Mouse (Mus musculus) forebrain, embryonic 14.5 days (tissue): ENCODE results near the gene Twsg1. TPM values are rescaled to one million over a fixed set of nuclear protein-coding genes. Genes with fewer than 3 reads are reported as not detected.
A peak's percentile ranks its signal among the peaks of the same experiment; 100 is the strongest.

Source experiments
- ATAC-seq: fragments of 200-750 bp; cut with Nextera tagmentation; 2 replicates; pipeline ENCODE4 v1.8.0; 2017; ENCODE audit warnings: mild to moderate bottlenecking, moderate library complexity
- DNase-seq: peaks from one replicate; pipeline ENCODE4 v3.0.0-alpha.2; 2015; ENCODE audit warnings: low spot score
- H3K27ac ChIP-seq: fragments of 300-500 bp; sonication (generic); 2 replicates; pipeline ENCODE4 v1.5.1; 2014; ENCODE audit warnings: low read depth, mild to moderate bottlenecking, control low read depth, low read length, moderate library complexity
- H3K27me3 ChIP-seq: fragments of 300-500 bp; sonication (generic); replicated peaks from 2 replicates; pipeline ENCODE4 v1.6.1; 2014; ENCODE audit warnings: low read length, control low read depth, mixed read lengths; ENCODE audit not compliant: control insufficient read depth, insufficient read depth
- H3K36me3 ChIP-seq: fragments of 300-500 bp; sonication (generic); 2 replicates; pipeline ENCODE4 v1.6.1; 2014; ENCODE audit warnings: low read length, control low read depth; ENCODE audit not compliant: control insufficient read depth, insufficient read depth
- H3K4me1 ChIP-seq: fragments of 300-500 bp; sonication (generic); 2 replicates; pipeline ENCODE4 v1.6.1; 2014; ENCODE audit warnings: antibody characterized with exemption, low read length, control low read depth; ENCODE audit not compliant: control insufficient read depth, insufficient read depth
- H3K4me2 ChIP-seq: fragments of 300-500 bp; sonication (generic); 2 replicates; pipeline ENCODE4 v1.6.1; 2014; ENCODE audit warnings: mild to moderate bottlenecking, control low read depth, low read length
- H3K4me3 ChIP-seq: fragments of 300-500 bp; sonication (generic); 2 replicates; pipeline ENCODE4 v1.5.1; 2014; ENCODE audit warnings: low read depth, low read length, control low read depth
- H3K9ac ChIP-seq: fragments of 300-500 bp; sonication (generic); 2 replicates; pipeline ENCODE4 v1.6.1; 2014; ENCODE audit warnings: mild to moderate bottlenecking, low read length, control low read depth, moderate library complexity
- H3K9me3 ChIP-seq: fragments of 300-500 bp; sonication (generic); replicated peaks from 2 replicates; pipeline ENCODE4 v1.6.1; 2016; ENCODE audit warnings: low read length, control low read depth, mixed read lengths; ENCODE audit not compliant: control insufficient read depth
- WGBS: fragments of 180-500 bp; shearing (Covaris S2); extraction: QIAGEN DNeasy Blood & Tissue Kit; methylation state at CpG from one replicate; pipeline ENCODE4 v1.1.7; 2014; 5-methylcytosine and 5-hydroxymethylcytosine counted together
- polyA plus RNA-seq: library from polyadenylated mRNA; unstranded; fragments of >200 nt; fragmentation: Nextera tagmentation; extraction: Ambion mirVana; gene quantifications from 2 replicates; pipeline ENCODE4 v1.2.1, GENCODE M21; 2014

Twsg1 gene
- polyA plus RNA-seq, 1 experiment from 2014 or later = 83.1 TPM

DNA sequence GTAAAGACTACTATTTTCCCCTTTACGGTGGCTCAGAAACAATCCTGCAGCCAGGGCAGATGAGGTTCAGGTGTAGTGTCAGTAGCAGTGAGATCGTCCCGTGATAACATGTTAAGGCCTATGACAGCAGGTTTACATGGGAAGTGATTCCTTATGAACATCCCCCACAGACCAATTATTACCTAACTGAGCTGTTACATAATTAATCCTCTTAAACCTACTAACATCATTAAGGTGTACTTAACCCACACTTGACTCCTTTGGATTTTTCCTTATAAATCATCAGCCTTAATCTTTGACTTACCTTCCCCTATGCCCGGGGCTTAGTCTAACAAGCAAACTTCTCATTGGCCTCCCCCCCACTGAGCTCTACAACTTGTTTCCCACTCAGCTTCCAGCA, 77.9 kb downstream of the Twsg1 start:
- Histone ChIP-seq H3K9ac (no peak overlapping the region), H3K4me2 (no peak overlapping the region), H3K4me3 (no peak overlapping the region), H3K27ac (no peak overlapping the region), H3K27me3 (no peaks in the 10 kb centered on the region), H3K36me3 (no peaks in the 10 kb centered on the region), H3K9me3 (no peaks in the 10 kb centered on the region), H3K4me1 (peaks cover 5% of the 10 kb centered on the region; the same call in 1 of the 2 replicates)
- ATAC-seq = no peak
- 79% methylated on average over 4 of the region's 4 CpGs for WGBS
- no peak for DNase-seq

DNA sequence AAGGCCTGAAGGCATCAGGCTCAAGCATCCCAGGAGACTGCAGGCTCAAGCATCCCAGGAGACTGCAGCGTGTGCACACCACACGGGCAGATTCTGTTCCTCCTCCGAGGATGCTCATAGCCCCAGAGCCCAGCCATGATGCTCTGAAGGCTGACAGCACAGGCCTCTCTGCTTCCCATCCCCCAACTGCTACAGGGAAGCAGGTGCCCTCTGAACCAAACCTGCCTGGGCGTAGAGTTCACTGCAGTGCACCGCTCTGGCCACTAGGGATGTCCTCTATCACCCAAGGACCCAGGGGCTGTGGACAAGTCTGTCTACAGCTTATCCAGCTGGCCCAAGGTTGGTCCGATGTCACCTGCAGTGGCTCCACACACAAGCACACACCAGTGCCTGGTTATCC, 78.4 kb downstream of the Twsg1 start:
- DNase-seq (no peak), ATAC-seq (peak; percentile 32; the same call in 1 of the 2 replicates)
- no peak overlapping the region for H3K4me3 ChIP-seq
- no peak overlapping the region for H3K4me2 ChIP-seq
- no peaks in the 10 kb centered on the region for H3K36me3 ChIP-seq
- H3K9ac ChIP-seq = no peak overlapping the region
- peaks cover 5% of the 10 kb centered on the region; the same call in 1 of the 2 replicates for H3K4me1 ChIP-seq
- no peaks in the 10 kb centered on the region for H3K27me3 ChIP-seq
- no peak overlapping the region for H3K27ac ChIP-seq
- 36% methylated on average over 6 of the region's 6 CpGs for WGBS
- H3K9me3 ChIP-seq = no peaks in the 10 kb centered on the region

DNA sequence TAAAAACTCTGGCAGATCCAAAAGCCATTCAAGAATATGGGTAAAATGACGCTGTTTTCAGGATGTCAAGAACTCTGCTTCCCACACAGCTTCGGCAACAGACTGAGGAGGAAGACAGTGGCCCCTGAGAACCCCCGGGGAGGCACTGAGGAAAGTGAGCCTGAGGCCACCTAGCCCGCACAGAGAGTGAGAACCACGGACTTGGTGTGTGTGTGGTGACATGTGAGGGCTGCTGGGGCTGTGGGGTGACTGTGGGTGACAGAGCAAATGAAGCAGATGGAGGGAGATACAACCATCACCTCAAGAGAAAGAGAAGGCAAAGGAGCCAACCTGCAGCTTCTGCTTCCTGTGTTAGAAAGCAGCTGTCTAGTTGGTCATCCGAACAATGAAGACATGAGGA, 79.0 kb downstream of the Twsg1 start:
- Histone ChIP-seq H3K9me3 (no peaks in the 10 kb centered on the region), H3K36me3 (peaks cover 5% of the 10 kb centered on the region; the same call in 1 of the 2 replicates), H3K27ac (no peak overlapping the region), H3K4me1 (peaks cover 5% of the 10 kb centered on the region; the same call in 1 of the 2 replicates), H3K4me2 (no peak overlapping the region), H3K27me3 (no peaks in the 10 kb centered on the region), H3K9ac (no peak overlapping the region), H3K4me3 (no peak overlapping the region)
- DNase-seq (no peak), ATAC-seq (no peak)
- WGBS = 70% methylated on average over 6 of the region's 6 CpGs

Other genes starting within 250 kb of the Twsg1 start
- 88.8 and 92.6 TPM in 2 replicates for gene Rab31, start 178.5 kb downstream of the Twsg1 start, polyA plus RNA-seq
- gene Ppp4r1, start 168.7 kb downstream of the Twsg1 start, polyA plus RNA-seq = 37.1 and 43.4 TPM in 2 replicates
- gene Ralbp1, start 65.4 kb downstream of the Twsg1 start, polyA plus RNA-seq = 42.9 and 50.2 TPM in 2 replicates
- gene Ankrd12, start 125.9 kb upstream of the Twsg1 start, polyA plus RNA-seq = 83.0 and 111 TPM in 2 replicates
- 378 and 456 TPM in 2 replicates for gene Ndufv2, start 150.3 kb upstream of the Twsg1 start, polyA plus RNA-seq
- gene Washc1, start 160.3 kb upstream of the Twsg1 start, polyA plus RNA-seq = 35.6 and 42.7 TPM in 2 replicates
- gene Ddx11, start 172.3 kb upstream of the Twsg1 start, polyA plus RNA-seq = 4.3 and 5.6 TPM in 2 replicates